Mouse (Mus musculus) heart, embryonic 13.5 days (tissue): ENCODE measurements around the gene Map3k19. TPM values are rescaled to one million over a fixed set of nuclear protein-coding genes. Genes with fewer than 3 reads are reported as not detected.
A peak's percentile ranks its signal among the peaks of the same experiment; 100 is the strongest.

Experiments used
- ATAC-seq: fragments of 200-750 bp; cut with Nextera tagmentation; 2 replicates; pipeline ENCODE4 v1.8.0; 2017; ENCODE audit warnings: moderate TSS enrichment; ENCODE audit not compliant: insufficient number of reproducible peaks, low FRiP score, low TSS enrichment; ENCODE audit errors: extremely low read depth
- H3K27ac ChIP-seq: fragments of 300-500 bp; sonication (generic); replicated peaks from 2 replicates; pipeline ENCODE4 v1.5.1; 2015; ENCODE audit warnings: moderate library complexity, mild to moderate bottlenecking, inconsistent platforms
- H3K27me3 ChIP-seq: fragments of 300-500 bp; sonication (generic); replicated peaks from 2 replicates; pipeline ENCODE4 v1.6.1; 2015; ENCODE audit warnings: mild to moderate bottlenecking, inconsistent platforms
- H3K36me3 ChIP-seq: fragments of 300-500 bp; sonication (generic); 2 replicates; pipeline ENCODE4 v1.6.1; 2015; ENCODE audit warnings: mild to moderate bottlenecking, inconsistent platforms
- H3K4me1 ChIP-seq: fragments of 300-500 bp; sonication (generic); 2 replicates; pipeline ENCODE4 v1.6.1; 2015; ENCODE audit warnings: inconsistent platforms
- H3K4me2 ChIP-seq: fragments of 300-500 bp; sonication (generic); 2 replicates; pipeline ENCODE4 v1.6.1; 2015; ENCODE audit warnings: inconsistent platforms, mild to moderate bottlenecking, moderate library complexity
- H3K4me3 ChIP-seq: fragments of 300-500 bp; sonication (generic); 2 replicates; pipeline ENCODE4 v1.5.1; 2015; ENCODE audit warnings: moderate library complexity, mild to moderate bottlenecking, inconsistent platforms
- H3K9ac ChIP-seq: fragments of 300-500 bp; sonication (generic); 2 replicates; pipeline ENCODE4 v1.6.1; 2015; ENCODE audit warnings: inconsistent platforms, mild to moderate bottlenecking, moderate library complexity
- H3K9me3 ChIP-seq: fragments of 300-500 bp; sonication (generic); 2 replicates; pipeline ENCODE4 v1.6.1; 2016; ENCODE audit warnings: inconsistent platforms
- WGBS: fragments of 180-500 bp; shearing (Covaris S2); methylation state at CpG from one replicate; pipeline ENCODE4 v1.1.7; 2015; ENCODE audit warnings: mixed read lengths; 5-methylcytosine and 5-hydroxymethylcytosine counted together
- polyA plus RNA-seq: library from polyadenylated mRNA; unstranded; fragments of >200 nt; fragmentation: Nextera tagmentation; extraction: Ambion mirVana; gene quantifications from 2 replicates; pipeline ENCODE4 v1.2.1, GENCODE M21; 2015

Gene Map3k19
- polyA plus RNA-seq, 1 experiment from 2014 or later = 0.04 TPM

- Histone ChIP-seq H3K27me3 (no peaks in the 10 kb centered on the region), H3K9me3 (no peaks in the 10 kb centered on the region), H3K27ac (peak overlapping the region; percentile 42; the same call in 1 of the 2 replicates), H3K4me1 (peaks cover 17% of the 10 kb centered on the region), H3K4me3 (no peak overlapping the region), H3K9ac (no peak overlapping the region), H3K36me3 (peaks cover 49% of the 10 kb centered on the region), H3K4me2 (no peak overlapping the region)
- ATAC-seq = no peak
- WGBS = 56% methylated on average over 4 of the region's 4 CpGs
Observed at GRCm38 (mm10) chr1:127796341-127796740, 58.5 kb downstream of the Map3k19 start.

GRCm38 (mm10) chr1:127795087-127795769 is 59.6 kb downstream of the Map3k19 start:
- no peak overlapping the region for H3K27ac ChIP-seq
- no peaks in the 10 kb centered on the region for H3K9me3 ChIP-seq
- H3K27me3 ChIP-seq = no peaks in the 10 kb centered on the region
- WGBS = 92% methylated on average over 6 of the region's 6 CpGs
- no peak overlapping the region for H3K4me3 ChIP-seq
- no peak overlapping the region for H3K9ac ChIP-seq
- H3K4me2 ChIP-seq = no peak overlapping the region
- peaks cover 47% of the 10 kb centered on the region for H3K36me3 ChIP-seq
- ATAC-seq = no peak
- peaks cover 25% of the 10 kb centered on the region for H3K4me1 ChIP-seq

GRCm38 (mm10) chr1:127793459-127793858 is 61.4 kb downstream of the Map3k19 start:
- WGBS = 86% methylated on average over 1 of the region's 1 CpGs
- no peak for ATAC-seq
- no peak overlapping the region for H3K4me2 ChIP-seq
- H3K4me3 ChIP-seq = no peak overlapping the region
- H3K27ac ChIP-seq = no peak overlapping the region
- H3K4me1 ChIP-seq = peaks cover 36% of the 10 kb centered on the region
- no peaks in the 10 kb centered on the region for H3K27me3 ChIP-seq
- no peak overlapping the region for H3K9ac ChIP-seq
- peaks cover 33% of the 10 kb centered on the region for H3K36me3 ChIP-seq
- H3K9me3 ChIP-seq = no peaks in the 10 kb centered on the region

GRCm38 (mm10) chr1:127788943-127789342 is 65.9 kb downstream of the Map3k19 start:
- Histone ChIP-seq H3K27me3 (no peaks in the 10 kb centered on the region), H3K4me2 (peak overlapping the region; percentile 30), H3K27ac (peak overlapping the region; percentile 59), H3K4me1 (peaks cover 66% of the 10 kb centered on the region), H3K9ac (no peak overlapping the region), H3K4me3 (no peak overlapping the region), H3K9me3 (no peaks in the 10 kb centered on the region), H3K36me3 (peaks cover 17% of the 10 kb centered on the region)
- no peak for ATAC-seq
- 57% methylated on average over 6 of the region's 6 CpGs for WGBS

GRCm38 (mm10) chr1:127785882-127786281 is 68.9 kb downstream of the Map3k19 start:
- H3K9ac ChIP-seq = no peak overlapping the region
- H3K36me3 ChIP-seq = 0 out of 2 replicates have a peak, but pooled peaks cover 3% of the 10 kb centered on the region
- H3K27ac ChIP-seq = no peak overlapping the region
- no peaks in the 10 kb centered on the region for H3K9me3 ChIP-seq
- no peak overlapping the region for H3K4me2 ChIP-seq
- no peaks in the 10 kb centered on the region for H3K27me3 ChIP-seq
- no peak for ATAC-seq
- no peak overlapping the region for H3K4me3 ChIP-seq
- WGBS = 17% methylated on average over 1 of the region's 1 CpGs
- peaks cover 91% of the 10 kb centered on the region for H3K4me1 ChIP-seq

GRCm38 (mm10) chr1:127783862-127784261 is 71.0 kb downstream of the Map3k19 start:
- Histone ChIP-seq H3K4me1 (peaks cover 89% of the 10 kb centered on the region), H3K4me2 (no peak overlapping the region), H3K36me3 (peaks cover 9% of the 10 kb centered on the region; the same call in 1 of the 2 replicates), H3K27ac (no peak overlapping the region), H3K27me3 (no peaks in the 10 kb centered on the region), H3K9me3 (no peaks in the 10 kb centered on the region), H3K4me3 (no peak overlapping the region), H3K9ac (no peak overlapping the region)
- no peak for ATAC-seq

GRCm38 (mm10) chr1:127780849-127781248 is 74.0 kb downstream of the Map3k19 start:
- H3K27me3 ChIP-seq = no peaks in the 10 kb centered on the region
- peaks cover 22% of the 10 kb centered on the region for H3K36me3 ChIP-seq
- H3K4me1 ChIP-seq = peaks cover 88% of the 10 kb centered on the region
- 44% methylated on average over 2 of the region's 2 CpGs for WGBS
- no peak overlapping the region for H3K4me3 ChIP-seq
- ATAC-seq = no peak
- no peak overlapping the region for H3K27ac ChIP-seq
- H3K9me3 ChIP-seq = no peaks in the 10 kb centered on the region
- 0 out of 2 replicates have a peak overlapping the region, but pooled peaks have one; percentile 37 for H3K9ac ChIP-seq
- peak overlapping the region; percentile 4; the same call in 1 of the 2 replicates for H3K4me2 ChIP-seq

GRCm38 (mm10) chr1:127780142-127780541 is 74.7 kb downstream of the Map3k19 start:
- 4% methylated on average over 3 of the region's 3 CpGs for WGBS
- peak overlapping the region; percentile 54 for H3K4me2 ChIP-seq
- peak overlapping the region; percentile 42 for H3K27ac ChIP-seq
- no peaks in the 10 kb centered on the region for H3K9me3 ChIP-seq
- no peaks in the 10 kb centered on the region for H3K27me3 ChIP-seq
- H3K4me1 ChIP-seq = peaks cover 88% of the 10 kb centered on the region
- peak overlapping the region; percentile 40; the same call in 1 of the 2 replicates for H3K9ac ChIP-seq
- ATAC-seq = no peak
- peaks cover 22% of the 10 kb centered on the region for H3K36me3 ChIP-seq
- H3K4me3 ChIP-seq = peak overlapping the region; percentile 7; the same call in 1 of the 2 replicates

GRCm38 (mm10) chr1:127778611-127779010 is 76.2 kb downstream of the Map3k19 start:
- H3K9ac ChIP-seq = no peak overlapping the region
- no peaks in the 10 kb centered on the region for H3K9me3 ChIP-seq
- ATAC-seq = no peak
- H3K4me3 ChIP-seq = no peak overlapping the region
- WGBS = 82% methylated on average over 3 of the region's 3 CpGs
- H3K27me3 ChIP-seq = no peaks in the 10 kb centered on the region
- H3K36me3 ChIP-seq = peaks cover 22% of the 10 kb centered on the region
- peaks cover 78% of the 10 kb centered on the region for H3K4me1 ChIP-seq
- H3K27ac ChIP-seq = no peak overlapping the region
- H3K4me2 ChIP-seq = no peak overlapping the region

- H3K4me1 ChIP-seq = peaks cover 68% of the 10 kb centered on the region
- WGBS = 38% methylated on average over 6 of the region's 6 CpGs
Observed at GRCm38 (mm10) chr1:127776246-127776645, 78.6 kb downstream of the Map3k19 start.

GRCm38 (mm10) chr1:127775206-127775720 is 79.6 kb downstream of the Map3k19 start:
- Histone ChIP-seq H3K9ac (peak overlapping the region; percentile 96), H3K36me3 (peaks cover 23% of the 10 kb centered on the region), H3K4me1 (peaks cover 60% of the 10 kb centered on the region), H3K9me3 (no peaks in the 10 kb centered on the region), H3K4me3 (peak overlapping the region; percentile 86), H3K27me3 (no peaks in the 10 kb centered on the region), H3K4me2 (peak overlapping the region; percentile 92), H3K27ac (peak overlapping the region; percentile 92; the same call in 1 of the 2 replicates)
- no peak for ATAC-seq
- 6% methylated on average over 10 of the region's 10 CpGs for WGBS

More at GRCm38 (mm10) chr1:127776246-127776645, 78.6 kb downstream of the Map3k19 start:
- Histone ChIP-seq H3K27me3 (no peaks in the 10 kb centered on the region), H3K36me3 (peaks cover 23% of the 10 kb centered on the region), H3K27ac (no peak overlapping the region), H3K4me3 (peak overlapping the region; percentile 86), H3K4me2 (peak overlapping the region; percentile 92), H3K9ac (peak overlapping the region; percentile 65), H3K9me3 (no peaks in the 10 kb centered on the region)
- ATAC-seq = no peak
